Mouse (Mus musculus) embryo, embryonic 10 days (tissue): Measurements from ENCODE around the gene Il23r.

Source experiments
- DNase-seq: peaks from one replicate; pipeline ENCODE4 v3.0.0-alpha.2; 2015; ENCODE audit warnings: low spot score

Gene Il23r

GRCm38 (mm10) chr6:67431808-67432207 is 59.8 kb downstream of the Il23r start:
- DNase-seq, result no peak

DNA sequence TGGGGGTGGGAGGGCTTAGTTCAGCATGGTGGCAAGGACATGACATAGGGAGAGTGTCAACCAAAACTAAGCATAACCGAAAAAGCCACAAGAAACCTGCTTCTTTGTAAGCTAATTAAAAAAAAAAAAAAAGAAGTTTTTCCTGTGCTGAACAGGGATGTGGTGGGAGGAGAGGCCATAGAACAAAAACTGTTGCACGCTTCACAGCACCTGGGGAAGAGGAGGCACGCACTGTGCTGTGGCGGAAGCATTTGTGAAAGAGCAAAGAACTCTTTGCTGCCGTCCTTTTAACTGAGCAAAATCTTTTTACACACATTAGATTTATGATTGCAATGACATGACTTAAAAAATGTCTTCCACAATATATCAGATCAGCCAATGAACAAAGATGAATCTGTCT is 69.9 kb downstream of the Il23r start:
- DNase-seq, result no peak

- no peak for DNase-seq
Measured at GRCm38 (mm10) chr6:67416557-67416956, 75.1 kb downstream of the Il23r start.

DNA sequence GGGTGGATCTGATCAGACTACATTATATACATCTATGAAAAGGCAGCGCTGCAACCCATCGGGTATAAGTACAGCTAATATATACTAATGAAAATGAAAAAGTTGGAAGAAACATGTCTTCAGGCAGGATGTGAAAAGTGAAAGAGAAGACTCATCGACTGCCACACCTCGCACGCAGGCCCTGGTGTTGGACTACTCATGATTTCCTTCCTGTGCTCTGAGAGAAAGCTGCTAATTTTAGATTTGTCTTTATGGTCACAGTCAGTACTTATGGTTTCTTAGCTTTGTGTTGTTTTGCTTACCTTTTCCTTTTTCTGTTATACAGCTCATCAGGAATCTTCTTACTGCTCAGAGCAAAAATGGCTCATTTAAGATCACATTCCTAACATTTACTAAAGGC is 76.4 kb downstream of the Il23r start:
- no peak for DNase-seq

- DNase-seq, result no peak
Measured at GRCm38 (mm10) chr6:67413378-67413777, 78.3 kb downstream of the Il23r start.

DNA sequence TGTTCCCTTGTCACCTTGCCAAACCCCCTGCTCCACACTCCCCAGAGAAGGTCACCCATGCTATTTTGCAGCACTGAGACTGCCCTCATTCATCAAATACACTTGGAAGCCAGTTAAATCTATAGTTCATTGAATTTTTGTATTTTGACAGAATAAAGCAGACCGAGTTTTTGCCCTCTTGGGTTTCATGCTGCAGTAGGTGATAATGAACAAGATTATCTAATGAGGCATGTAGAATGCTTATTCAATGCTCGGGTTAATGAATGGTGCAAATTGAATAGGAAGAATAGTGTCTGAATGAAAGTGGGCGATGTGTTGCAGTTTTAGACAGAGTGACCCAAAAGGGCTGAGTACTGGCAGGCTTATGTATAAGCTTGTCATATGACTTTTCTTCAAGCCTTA is 86.4 kb downstream of the Il23r start:
- DNase-seq, result no peak

DNA sequence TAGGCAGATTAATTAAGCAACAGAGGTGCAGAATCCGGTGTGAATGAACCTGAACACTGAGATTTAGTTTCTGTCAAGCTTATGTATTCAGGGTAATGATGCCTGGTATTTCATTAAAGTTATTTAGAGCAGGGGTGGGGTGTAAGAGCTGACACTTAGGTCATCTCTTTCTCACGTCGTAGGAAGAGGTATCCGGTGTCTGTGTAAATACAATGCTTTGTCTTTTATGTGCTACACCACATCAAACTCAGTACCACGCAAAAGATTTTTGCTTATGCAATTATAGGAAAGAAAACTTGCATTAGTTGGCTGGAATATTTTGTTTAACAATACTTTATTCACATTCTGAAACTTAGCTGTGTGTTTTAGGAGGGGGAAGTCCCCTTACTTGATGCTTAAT is 92.1 kb downstream of the Il23r start:
- no peak for DNase-seq

- peak; percentile 40 for DNase-seq
Measured at GRCm38 (mm10) chr6:67375982-67376391, 115.7 kb downstream of the Il23r start, which contains the start of gene Il12rb2. Gene Il12rb2 (minus strand): TSS chr6:67376188.
